Mouse (Mus musculus) cerebellum, postnatal 14 days (tissue): ENCODE results near the gene Fmr1nb.

Experiments used
- DNase-seq, 2 experiments: peaks; one replicate each; pipeline ENCODE4 v3.0.0; 2021; ENCODE audit warnings: mixed read lengths in 2 of 2

Gene Fmr1nb

DNA sequence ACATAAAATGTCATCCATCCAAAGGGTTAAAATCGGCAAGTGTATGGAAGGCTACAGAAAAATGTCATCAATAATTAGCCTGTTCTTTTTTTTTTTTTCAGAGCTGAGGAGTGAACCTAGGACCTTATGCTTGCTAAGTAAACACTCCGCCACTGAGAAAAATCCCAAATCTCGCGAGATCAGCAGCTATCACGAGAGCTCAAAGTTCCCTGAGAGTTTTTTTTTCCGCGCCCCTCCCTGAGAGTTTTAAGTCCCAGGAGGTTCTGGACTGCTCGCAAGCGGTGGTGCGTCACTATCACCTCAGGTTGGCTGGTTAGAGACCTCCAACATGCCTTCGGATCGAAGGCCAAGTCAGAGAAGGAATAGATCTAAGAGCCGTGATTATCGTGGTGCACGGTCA is at the start of gene Fmr1nb:
TSS of gene Fmr1nb (plus strand) at position 234 of the 400 bp plus-strand sequence.
- DNase-seq: no peak

- no peak for DNase-seq
Measured at GRCm38 (mm10) chrX:68736902-68737301, 24.7 kb upstream of the Fmr1nb start.

DNA sequence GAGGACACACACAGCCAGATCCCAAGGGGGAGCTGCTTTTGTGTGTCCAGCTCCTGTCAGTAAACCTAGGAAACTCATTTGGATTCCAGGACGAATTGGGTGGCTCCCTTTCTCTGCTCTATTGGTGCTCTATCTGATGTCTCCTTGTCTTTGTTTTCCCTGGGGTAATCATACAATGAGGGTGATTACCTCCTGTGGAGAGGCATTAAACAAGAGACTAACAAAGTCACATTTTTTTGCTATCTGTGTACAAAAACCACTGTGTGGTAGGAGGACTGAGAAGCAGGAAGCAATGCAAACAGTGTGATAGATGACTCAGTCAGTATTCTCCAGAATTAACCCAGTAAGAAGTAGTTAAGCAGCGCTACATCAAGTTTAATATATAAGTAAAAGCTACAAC is 21.6 kb upstream of the Fmr1nb start:
- no peak for DNase-seq

GRCm38 (mm10) chrX:68820449-68820848 is 58.8 kb downstream of the Fmr1nb start:
- peak in 1 of 2 experiments; percentile 1 for DNase-seq

DNA sequence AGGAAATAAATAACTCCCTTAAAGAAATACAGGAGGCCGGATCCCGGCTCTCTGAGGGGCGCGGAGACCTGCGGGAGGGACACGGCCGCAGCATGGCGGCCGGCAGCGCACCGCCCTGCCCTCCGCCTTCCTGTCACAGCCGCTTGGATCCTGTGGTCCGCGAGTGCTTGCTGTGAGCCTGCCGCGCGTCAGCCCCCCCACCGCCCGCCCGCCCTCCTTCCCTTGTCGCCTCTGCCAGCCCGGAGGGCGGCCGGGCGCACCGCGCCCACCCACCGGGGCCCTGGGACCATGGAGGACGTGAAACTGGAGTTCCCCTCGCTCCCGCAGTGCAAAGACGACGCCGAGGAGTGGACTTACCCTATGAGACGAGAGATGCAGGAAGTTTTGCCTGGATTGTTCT is 59.4 kb downstream of the Fmr1nb start, which contains the start of gene Gm14698:
TSS of gene Gm14698 (plus strand) at position 35 of the 400 bp plus-strand sequence.
- peak; percentile 2 to 14 for DNase-seq

GRCm38 (mm10) chrX:68839548-68840444 is 78.2 kb downstream of the Fmr1nb start:
- DNase-seq: peak; percentile 15 to 39
